Mouse (Mus musculus) frontal cortex, postnatal 10 days (tissue): Measurements from ENCODE around the gene Gm6763.
"Not testable (repeated sequence)": the region's sequence is repeated elsewhere in the genome, so short reads cannot be mapped to it uniquely, and the experiment has no call there.

ENCODE experiments used
- DNase-seq, 2 experiments: peaks; one replicate each; pipeline ENCODE4 v3.0.0; 2022; ENCODE audit warnings: low spot score in 2 of 2, mixed read lengths in 1 of 2

Gene Gm6763

DNA sequence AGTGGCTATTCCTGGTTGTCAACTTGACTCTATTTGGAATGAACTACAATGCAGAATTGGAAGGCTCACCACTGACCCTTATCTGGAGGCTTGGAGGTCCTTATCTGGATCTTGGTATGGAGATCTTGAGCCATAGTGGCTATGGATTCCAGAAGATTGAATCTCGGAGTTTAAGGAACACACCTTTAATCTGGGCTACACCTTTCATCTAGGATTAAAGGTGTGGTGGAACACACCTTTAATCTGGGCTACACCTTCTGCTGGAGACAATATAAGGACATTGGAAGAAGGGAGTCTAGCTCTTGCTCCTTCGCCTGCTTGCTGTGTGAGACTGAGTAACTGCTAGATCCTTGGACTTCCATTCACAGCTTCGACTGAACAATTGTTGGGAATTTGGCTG lies at the start of gene Gm6763:
Gene Gm6763 (plus strand): TSS at position 301 of the 400 bp plus-strand sequence.
- DNase-seq = not testable (repeated sequence)

DNA sequence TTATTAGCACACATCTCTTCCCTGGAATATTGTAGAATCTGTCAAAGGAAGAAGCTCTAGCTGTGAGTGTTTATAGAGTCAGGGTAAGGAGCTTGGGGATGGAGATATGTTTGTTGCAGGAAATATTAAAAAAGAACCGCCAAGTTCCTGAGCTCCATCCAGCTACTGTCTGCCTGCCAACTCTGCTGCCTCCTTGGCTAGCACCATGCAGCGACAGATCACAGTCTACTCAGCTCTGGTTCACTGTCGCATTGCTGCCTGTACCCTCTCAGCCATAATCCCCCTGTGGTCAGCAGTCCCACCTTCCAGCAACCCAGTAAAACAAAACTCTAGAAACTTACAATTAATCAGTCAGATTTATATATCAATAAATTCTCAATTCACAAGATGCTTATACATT lies 41.3 kb upstream of the Gm6763 start:
- DNase-seq = no peak

DNA sequence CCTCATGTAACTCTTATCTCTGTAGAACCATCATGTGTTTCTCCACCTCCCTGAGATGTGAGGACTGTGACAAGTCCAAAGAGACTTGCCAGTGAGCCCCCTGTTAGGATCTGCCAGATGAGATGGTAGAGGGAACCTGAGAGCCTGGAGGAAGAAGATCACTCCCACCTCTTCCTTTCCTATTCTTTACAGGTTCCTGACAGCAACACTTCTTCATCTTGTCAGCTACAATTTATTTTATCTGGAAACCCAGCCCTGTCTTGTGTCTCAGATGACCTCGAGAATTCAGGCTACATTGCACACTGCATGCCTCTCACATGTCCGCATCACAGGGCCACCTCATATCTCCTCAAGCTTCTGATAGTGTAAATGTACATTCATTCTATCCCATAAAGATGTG lies 33.0 kb upstream of the Gm6763 start:
- no peak for DNase-seq

DNA sequence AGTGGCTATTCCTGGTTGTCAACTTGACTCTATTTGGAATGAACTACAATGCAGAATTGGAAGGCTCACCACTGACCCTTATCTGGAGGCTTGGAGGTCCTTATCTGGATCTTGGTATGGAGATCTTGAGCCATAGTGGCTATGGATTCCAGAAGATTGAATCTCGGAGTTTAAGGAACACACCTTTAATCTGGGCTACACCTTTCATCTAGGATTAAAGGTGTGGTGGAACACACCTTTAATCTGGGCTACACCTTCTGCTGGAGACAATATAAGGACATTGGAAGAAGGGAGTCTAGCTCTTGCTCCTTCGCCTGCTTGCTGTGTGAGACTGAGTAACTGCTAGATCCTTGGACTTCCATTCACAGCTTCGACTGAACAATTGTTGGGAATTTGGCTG lies 8.6 kb upstream of the Gm6763 start, which contains the start of gene Gm21293:
Gene Gm21293 (plus strand): TSS at position 301 of the 400 bp plus-strand sequence.
- not testable (repeated sequence) for DNase-seq

DNA sequence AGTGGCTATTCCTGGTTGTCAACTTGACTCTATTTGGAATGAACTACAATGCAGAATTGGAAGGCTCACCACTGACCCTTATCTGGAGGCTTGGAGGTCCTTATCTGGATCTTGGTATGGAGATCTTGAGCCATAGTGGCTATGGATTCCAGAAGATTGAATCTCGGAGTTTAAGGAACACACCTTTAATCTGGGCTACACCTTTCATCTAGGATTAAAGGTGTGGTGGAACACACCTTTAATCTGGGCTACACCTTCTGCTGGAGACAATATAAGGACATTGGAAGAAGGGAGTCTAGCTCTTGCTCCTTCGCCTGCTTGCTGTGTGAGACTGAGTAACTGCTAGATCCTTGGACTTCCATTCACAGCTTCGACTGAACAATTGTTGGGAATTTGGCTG lies 8.4 kb downstream of the Gm6763 start, which contains the start of gene Gm8764:
Gene Gm8764 (plus strand): TSS at position 301 of the 400 bp plus-strand sequence.
- not testable (repeated sequence) for DNase-seq

DNA sequence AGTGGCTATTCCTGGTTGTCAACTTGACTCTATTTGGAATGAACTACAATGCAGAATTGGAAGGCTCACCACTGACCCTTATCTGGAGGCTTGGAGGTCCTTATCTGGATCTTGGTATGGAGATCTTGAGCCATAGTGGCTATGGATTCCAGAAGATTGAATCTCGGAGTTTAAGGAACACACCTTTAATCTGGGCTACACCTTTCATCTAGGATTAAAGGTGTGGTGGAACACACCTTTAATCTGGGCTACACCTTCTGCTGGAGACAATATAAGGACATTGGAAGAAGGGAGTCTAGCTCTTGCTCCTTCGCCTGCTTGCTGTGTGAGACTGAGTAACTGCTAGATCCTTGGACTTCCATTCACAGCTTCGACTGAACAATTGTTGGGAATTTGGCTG lies 16.9 kb downstream of the Gm6763 start, which contains the start of gene Gm21304:
Gene Gm21304 (plus strand): TSS at position 301 of the 400 bp plus-strand sequence.
- not testable (repeated sequence) for DNase-seq

DNA sequence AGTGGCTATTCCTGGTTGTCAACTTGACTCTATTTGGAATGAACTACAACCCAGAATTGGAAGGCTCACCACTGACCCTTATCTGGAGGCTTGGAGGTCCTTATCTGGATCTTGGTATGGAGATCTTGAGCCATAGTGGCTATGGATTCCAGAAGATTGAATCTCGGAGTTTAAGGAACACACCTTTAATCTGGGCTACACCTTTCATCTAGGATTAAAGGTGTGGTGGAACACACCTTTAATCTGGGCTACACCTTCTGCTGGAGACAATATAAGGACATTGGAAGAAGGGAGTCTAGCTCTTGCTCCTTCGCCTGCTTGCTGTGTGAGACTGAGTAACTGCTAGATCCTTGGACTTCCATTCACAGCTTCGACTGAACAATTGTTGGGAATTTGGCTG lies 25.4 kb downstream of the Gm6763 start, which contains the start of gene Gm21312:
Gene Gm21312 (plus strand): TSS at position 301 of the 400 bp plus-strand sequence.
- DNase-seq = not testable (repeated sequence)

DNA sequence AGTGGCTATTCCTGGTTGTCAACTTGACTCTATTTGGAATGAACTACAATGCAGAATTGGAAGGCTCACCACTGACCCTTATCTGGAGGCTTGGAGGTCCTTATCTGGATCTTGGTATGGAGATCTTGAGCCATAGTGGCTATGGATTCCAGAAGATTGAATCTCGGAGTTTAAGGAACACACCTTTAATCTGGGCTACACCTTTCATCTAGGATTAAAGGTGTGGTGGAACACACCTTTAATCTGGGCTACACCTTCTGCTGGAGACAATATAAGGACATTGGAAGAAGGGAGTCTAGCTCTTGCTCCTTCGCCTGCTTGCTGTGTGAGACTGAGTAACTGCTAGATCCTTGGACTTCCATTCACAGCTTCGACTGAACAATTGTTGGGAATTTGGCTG lies 33.9 kb downstream of the Gm6763 start, which contains the start of gene Gm20765:
Gene Gm20765 (plus strand): TSS at position 301 of the 400 bp plus-strand sequence.
- not testable (repeated sequence) for DNase-seq

DNA sequence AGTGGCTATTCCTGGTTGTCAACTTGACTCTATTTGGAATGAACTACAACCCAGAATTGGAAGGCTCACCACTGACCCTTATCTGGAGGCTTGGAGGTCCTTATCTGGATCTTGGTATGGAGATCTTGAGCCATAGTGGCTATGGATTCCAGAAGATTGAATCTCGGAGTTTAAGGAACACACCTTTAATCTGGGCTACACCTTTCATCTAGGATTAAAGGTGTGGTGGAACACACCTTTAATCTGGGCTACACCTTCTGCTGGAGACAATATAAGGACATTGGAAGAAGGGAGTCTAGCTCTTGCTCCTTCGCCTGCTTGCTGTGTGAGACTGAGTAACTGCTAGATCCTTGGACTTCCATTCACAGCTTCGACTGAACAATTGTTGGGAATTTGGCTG lies 42.4 kb downstream of the Gm6763 start, which contains the start of gene Gm4340:
Gene Gm4340 (plus strand): TSS at position 301 of the 400 bp plus-strand sequence.
- not testable (repeated sequence) for DNase-seq
